Mouse (Mus musculus) erythroblast, embryonic 14.5 days (primary cell): ENCODE measurements around the gene Mei1. TPM values are rescaled to one million over a fixed set of nuclear protein-coding genes. Genes with fewer than 3 reads are reported as not detected.

Experiments
- H3K27me3 ChIP-seq: 2 replicates; pipeline ENCODE4 v1.6.1; 2012; ENCODE audit warnings: inconsistent platforms; ENCODE audit not compliant: control insufficient read depth
- H3K36me3 ChIP-seq: 2 replicates; pipeline ENCODE4 v1.6.1; 2012; ENCODE audit warnings: mild to moderate bottlenecking, inconsistent platforms; ENCODE audit not compliant: control insufficient read depth
- H3K4me1 ChIP-seq: 2 replicates; pipeline ENCODE4 v1.6.1; 2012; ENCODE audit warnings: inconsistent platforms; ENCODE audit not compliant: control insufficient read depth
- H3K4me3 ChIP-seq: replicated peaks from 2 replicates; pipeline ENCODE3; 2012; ENCODE audit warnings: moderate library complexity, mild to moderate bottlenecking, inconsistent platforms
- H3K9me3 ChIP-seq: 2 replicates; pipeline ENCODE4 v1.6.1; 2012; ENCODE audit warnings: low read length, inconsistent platforms, mixed read lengths; ENCODE audit not compliant: control insufficient read depth
- GATA1 ChIP-seq: IDR thresholded peaks from 2 replicates; pipeline ENCODE4 v1.6.1; 2012; ENCODE audit warnings: low read length, inconsistent platforms, mixed read lengths
- TAL1 ChIP-seq: IDR thresholded peaks from 3 replicates; pipeline ENCODE4 v1.6.1; 2012; ENCODE audit warnings: low read length, inconsistent platforms, mixed read lengths
- polyA plus RNA-seq: library from polyadenylated mRNA; stranded (reverse); fragments of >175 nt; gene quantifications from 2 replicates; pipeline ENCODE4 v1.2.3, GENCODE M21; 2012

The Mei1 gene
- polyA plus RNA-seq, 1 experiment, result not detected

DNA sequence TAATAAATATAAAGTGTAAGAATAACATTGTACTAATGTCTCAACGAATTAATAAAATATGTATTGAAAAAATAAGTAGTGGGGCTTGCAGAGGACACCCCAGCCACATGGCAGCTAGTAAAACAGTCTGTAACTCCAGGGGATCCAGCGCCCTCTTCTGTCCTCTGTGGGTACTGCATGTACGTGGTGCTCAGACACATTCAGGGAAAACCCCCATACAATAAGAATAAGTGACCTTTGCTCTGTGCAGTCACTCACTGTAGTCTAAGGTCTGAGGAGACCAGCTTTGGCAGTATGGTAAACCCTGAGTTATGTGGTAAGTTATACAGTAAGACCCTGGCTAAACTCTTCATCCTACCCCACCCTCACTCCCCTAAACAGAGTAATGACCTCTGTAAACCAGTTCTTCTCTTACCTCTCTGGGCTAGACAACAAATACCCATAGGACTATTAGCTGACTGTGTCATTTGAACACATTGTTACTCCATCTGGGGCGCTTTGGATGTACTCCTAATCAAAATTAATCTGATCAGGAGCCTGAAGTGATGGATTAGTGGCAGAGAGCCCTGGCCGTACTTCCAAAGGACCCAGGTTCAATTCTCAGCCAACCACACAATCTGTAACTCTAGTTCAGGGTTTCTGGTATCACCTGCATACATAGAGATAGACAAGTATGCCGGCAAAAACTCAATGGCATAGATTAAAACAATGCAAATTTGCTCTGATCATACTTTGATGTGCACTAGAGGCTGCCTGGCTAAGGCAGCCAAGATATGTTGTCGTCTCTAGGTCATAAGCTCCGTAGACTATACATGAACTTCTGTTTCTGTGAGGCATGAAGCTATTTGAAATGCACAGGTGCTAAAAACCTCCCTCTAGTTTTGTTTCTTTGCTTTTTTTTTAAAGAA, 95.8 kb downstream of the Mei1 start:
- no peaks in the 10 kb centered on the region for H3K27me3 ChIP-seq
- no peaks in the 10 kb centered on the region for H3K9me3 ChIP-seq
- H3K4me3 ChIP-seq, result peak overlapping the region; percentile 47
- no peak for TF ChIP-seq GATA1
- no peak for TF ChIP-seq TAL1
- H3K4me1 ChIP-seq, result peaks cover 81% of the 10 kb centered on the region
- peaks cover 46% of the 10 kb centered on the region for H3K36me3 ChIP-seq

DNA sequence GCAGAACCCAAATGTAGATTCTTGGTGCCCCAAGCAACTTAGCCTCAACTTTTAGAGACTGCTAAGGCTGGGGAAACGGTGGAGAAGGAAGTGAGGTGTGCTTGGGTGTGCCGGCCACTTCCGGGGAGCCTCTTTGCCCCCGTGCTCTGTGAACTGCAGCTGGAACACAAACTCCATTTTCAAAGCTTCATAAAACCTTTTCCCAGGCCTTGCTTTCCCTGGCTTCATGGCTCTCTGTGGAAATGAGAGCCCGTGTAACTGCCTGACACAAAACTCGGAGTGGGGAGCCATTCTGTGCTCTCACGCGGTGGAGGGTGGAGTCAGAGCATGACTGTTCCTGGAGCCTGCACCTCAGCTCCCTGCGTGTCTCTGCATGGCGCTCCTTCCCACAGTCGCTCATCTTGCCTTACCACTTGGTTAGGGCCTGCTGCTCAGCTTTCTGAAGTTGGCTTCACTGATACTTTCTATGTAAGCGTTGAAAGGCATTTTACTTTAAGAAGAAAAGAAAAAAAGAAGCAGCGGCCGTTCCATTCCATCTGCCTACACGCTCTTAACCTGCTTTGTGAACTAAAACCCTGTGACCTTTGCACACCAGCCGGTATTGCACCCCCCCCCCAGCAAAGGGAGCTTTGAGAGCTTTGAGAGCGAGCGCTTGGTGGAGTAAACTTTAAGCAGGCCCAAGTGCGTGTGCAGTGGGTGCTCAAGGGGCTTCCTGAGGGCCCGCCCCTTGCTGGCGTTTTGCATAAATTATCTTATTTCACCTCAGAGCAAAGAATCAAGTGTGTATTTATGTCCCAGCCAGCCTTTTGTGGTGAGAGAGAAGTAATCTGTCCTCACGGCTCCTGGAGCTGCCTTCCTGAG, 96.7 kb downstream of the Mei1 start:
- TF ChIP-seq TAL1 (no peak), GATA1 (no peak)
- Histone ChIP-seq H3K9me3 (no peaks in the 10 kb centered on the region), H3K4me3 (peak overlapping the region; percentile 47), H3K4me1 (peaks cover 72% of the 10 kb centered on the region), H3K36me3 (peaks cover 50% of the 10 kb centered on the region), H3K27me3 (no peaks in the 10 kb centered on the region)

DNA sequence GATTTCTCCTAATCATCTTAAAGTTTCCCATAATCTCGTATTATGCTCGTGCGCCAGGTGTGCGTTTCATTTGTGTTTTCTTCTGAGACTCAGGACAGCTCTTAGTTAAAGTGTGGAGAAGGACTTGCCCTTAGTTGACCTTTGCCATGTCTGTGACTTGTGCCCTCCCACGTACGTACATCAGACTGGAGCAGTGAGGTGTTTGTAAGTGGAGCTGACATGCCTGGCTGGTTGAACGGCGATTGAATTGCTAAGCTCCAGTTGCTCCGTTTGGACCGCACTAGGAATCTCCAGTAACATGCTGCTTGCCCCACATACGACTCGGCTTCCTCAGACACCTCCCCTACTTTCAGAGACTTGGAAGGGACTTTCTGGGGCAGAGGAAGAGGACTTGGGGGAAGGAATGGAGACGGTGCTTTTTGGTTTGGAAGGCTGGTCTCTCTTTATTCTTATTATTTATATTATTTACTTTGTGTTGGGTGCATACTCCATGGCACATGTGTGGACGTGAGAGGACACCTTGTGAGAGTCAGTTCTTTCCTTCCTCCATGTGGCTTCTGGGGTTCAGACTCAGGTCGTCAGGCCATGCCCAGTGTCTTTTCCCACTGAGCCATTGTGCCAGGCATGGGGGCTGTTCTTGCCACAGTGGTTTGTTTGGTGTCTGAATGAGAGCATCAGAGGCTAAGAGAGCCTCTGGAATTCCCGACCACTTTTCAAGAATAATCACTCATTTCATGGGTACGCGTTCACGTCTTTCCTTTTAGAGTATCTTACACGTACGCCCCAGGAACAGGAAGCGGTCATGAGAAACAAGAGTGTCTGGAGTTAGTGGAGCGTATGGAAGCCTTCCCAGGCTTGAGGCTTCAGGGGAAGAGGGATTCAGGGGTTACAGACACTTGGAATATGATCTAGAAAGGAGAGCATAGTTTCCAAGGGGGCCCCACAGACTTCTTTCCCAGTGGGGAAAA, 97.7 kb downstream of the Mei1 start:
- peaks cover 63% of the 10 kb centered on the region for H3K4me1 ChIP-seq
- no peaks in the 10 kb centered on the region for H3K27me3 ChIP-seq
- TF ChIP-seq TAL1, result no peak
- no peak for TF ChIP-seq GATA1
- no peaks in the 10 kb centered on the region for H3K9me3 ChIP-seq
- H3K4me3 ChIP-seq, result no peak overlapping the region
- H3K36me3 ChIP-seq, result peaks cover 56% of the 10 kb centered on the region

DNA sequence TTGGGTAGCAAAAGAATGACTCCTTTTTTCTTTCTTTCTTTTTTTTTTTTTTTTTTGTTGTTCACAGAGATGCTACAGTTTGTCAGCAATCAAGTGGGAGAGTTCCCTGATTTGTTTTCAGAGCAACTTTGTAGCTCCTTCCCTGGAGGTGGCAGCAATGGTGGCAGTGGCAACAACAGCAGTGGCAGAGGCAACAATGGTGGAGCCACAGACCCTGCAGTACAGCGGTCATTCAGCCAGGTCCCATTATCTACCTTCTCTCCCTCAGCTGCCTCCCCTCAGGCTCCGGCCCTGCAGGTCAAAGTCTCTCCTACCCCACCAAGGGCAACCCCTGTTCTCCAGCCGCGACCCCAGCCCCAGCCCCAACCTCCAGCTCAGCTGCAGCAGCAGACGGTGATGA, 99.9 kb downstream of the Mei1 start:
- Histone ChIP-seq H3K4me1 (peaks cover 43% of the 10 kb centered on the region), H3K36me3 (peaks cover 73% of the 10 kb centered on the region), H3K9me3 (no peaks in the 10 kb centered on the region), H3K27me3 (no peaks in the 10 kb centered on the region), H3K4me3 (no peak overlapping the region)
- TF ChIP-seq TAL1, result no peak
- TF ChIP-seq GATA1, result no peak

DNA sequence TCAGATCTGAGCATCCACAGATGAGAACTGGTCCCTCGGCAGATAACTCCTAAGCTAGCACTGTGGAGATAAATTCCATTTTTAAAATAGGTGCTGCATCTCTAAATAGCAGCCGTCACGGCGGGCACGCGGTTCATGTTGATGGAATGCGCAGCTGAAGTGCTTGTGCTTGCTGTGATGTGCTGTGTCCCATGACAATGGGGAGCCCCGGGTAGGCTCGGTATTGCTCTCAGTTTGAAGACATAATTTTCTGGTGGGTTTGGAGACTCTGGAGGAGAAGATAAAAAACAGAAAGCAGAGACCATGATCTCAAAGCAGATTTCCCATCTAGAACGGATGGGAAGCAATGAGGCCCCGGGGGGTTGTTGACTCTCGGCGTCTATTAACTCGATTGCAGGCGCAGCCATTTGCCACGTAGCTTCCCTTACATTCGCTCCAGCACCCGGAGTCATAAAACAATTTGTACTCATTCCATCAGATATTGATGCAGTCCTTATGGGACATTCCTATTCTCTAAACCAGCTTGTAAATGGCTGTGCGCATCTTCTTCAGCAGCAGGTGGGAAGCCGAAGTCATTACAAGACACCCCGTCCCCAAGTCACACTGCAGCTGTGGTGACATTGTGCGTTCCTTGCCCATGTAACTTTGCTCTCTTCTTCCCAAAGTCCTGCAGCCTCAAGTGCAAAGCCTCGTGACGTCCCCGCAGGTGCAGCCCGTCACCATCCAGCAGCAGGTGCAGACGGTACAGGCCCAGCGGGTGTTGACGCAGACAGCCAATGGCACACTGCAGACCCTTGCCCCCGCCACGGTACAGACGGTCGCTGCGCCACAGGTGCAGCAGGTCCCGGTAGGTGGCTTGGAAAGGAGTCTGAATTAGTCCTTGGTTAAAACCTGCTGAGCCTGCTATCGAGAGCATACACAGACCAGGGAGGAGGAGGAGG, 100.9 kb downstream of the Mei1 start:
- TF ChIP-seq GATA1 (no peak), TAL1 (no peak)
- H3K9me3 ChIP-seq, result no peaks in the 10 kb centered on the region
- H3K36me3 ChIP-seq, result peaks cover 83% of the 10 kb centered on the region
- H3K27me3 ChIP-seq, result no peaks in the 10 kb centered on the region
- peaks cover 33% of the 10 kb centered on the region for H3K4me1 ChIP-seq
- no peak overlapping the region for H3K4me3 ChIP-seq

DNA sequence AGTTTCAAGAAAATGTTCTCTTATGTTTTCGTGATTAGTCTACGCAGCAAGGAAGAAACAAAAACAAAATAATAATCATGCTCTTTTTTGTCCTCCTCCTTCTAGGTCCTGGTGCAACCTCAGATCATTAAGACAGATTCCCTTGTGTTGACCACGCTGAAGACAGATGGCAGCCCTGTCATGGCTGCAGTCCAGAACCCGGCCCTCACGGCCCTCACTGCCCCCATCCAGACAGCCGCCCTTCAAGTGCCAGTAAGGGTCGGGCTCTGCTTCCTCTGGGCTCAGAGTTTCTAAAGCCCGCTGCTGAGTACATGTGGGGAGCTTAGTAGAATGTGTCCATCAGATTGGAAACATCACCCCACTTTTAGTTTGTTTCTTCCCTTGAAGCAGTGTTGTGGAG, 102.9 kb downstream of the Mei1 start:
- Histone ChIP-seq H3K4me3 (no peak overlapping the region), H3K4me1 (peaks cover 16% of the 10 kb centered on the region), H3K36me3 (peaks cover 94% of the 10 kb centered on the region), H3K27me3 (no peaks in the 10 kb centered on the region), H3K9me3 (no peaks in the 10 kb centered on the region)
- no peak for TF ChIP-seq TAL1
- no peak for TF ChIP-seq GATA1

DNA sequence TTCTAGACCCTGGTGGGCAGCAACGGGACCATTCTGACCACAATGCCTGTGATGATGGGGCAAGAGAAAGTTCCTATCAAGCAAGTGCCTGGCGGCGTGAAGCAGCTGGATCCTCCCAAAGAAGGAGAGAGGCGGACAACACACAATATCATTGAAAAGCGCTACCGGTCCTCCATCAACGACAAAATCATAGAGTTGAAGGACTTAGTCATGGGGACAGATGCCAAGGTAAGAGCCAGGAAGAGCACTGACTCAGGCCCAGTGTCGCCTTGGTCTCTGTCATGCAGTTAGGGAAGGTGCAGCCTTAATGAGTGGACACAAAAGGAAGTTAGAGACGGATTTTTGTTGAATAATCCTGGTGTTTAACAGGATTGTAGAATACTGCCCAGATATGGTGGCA, 105.3 kb downstream of the Mei1 start:
- TF ChIP-seq TAL1 (no peak), GATA1 (no peak)
- peaks cover 98% of the 10 kb centered on the region for H3K36me3 ChIP-seq
- no peak overlapping the region for H3K4me3 ChIP-seq
- H3K4me1 ChIP-seq, result no peaks in the 10 kb centered on the region
- no peaks in the 10 kb centered on the region for H3K27me3 ChIP-seq
- H3K9me3 ChIP-seq, result peaks cover 7% of the 10 kb centered on the region

Other genes starting within 250 kb of the Mei1 start
- gene Tob2, start 211.2 kb upstream of the Mei1 start, polyA plus RNA-seq, result 1.7 and 2.3 TPM in 2 replicates
- gene Phf5a, start 198.1 kb upstream of the Mei1 start, polyA plus RNA-seq, result 1.9 and 3.0 TPM in 2 replicates
- 17.5 and 19.1 TPM in 2 replicates for gene Aco2, start 197.7 kb upstream of the Mei1 start, polyA plus RNA-seq
- gene Polr3h, start 143.8 kb upstream of the Mei1 start, polyA plus RNA-seq, result 5.2 and 7.4 TPM in 2 replicates
- not detected in 2 replicates for gene Csdc2, start 133.2 kb upstream of the Mei1 start, polyA plus RNA-seq
- gene Pmm1, start 109.1 kb upstream of the Mei1 start, polyA plus RNA-seq, result 4.2 and 6.3 TPM in 2 replicates
- gene 1700029P11Rik, start 89.5 kb upstream of the Mei1 start, polyA plus RNA-seq, result not detected in 2 replicates
- gene Xrcc6, start 82.2 kb upstream of the Mei1 start, polyA plus RNA-seq, result 1.2 and 1.4 TPM in 2 replicates
- gene Desi1, start 36.1 kb upstream of the Mei1 start, polyA plus RNA-seq, result 2.9 and 4.2 TPM in 2 replicates
- 3.0 and 10.5 TPM in 2 replicates for gene Snu13, start 22.4 kb upstream of the Mei1 start, polyA plus RNA-seq
- gene 4930407I10Rik, start 10.8 kb upstream of the Mei1 start, polyA plus RNA-seq, result 0.01 TPM in 1 of 2 replicates, not detected in the other
- 0.70 and 0.73 TPM in 2 replicates for gene Ccdc134, start 57.9 kb downstream of the Mei1 start, polyA plus RNA-seq
- 14.2 and 17.0 TPM in 2 replicates for gene Srebf2, start 77.2 kb downstream of the Mei1 start, polyA plus RNA-seq
- 0.03 TPM in 2 replicates for gene Shisa8, start 142.8 kb downstream of the Mei1 start, polyA plus RNA-seq
- gene Tnfrsf13c, start 154.4 kb downstream of the Mei1 start, polyA plus RNA-seq, result 0.36 TPM in 1 of 2 replicates, not detected in the other
- gene Cenpm, start 174.8 kb downstream of the Mei1 start, polyA plus RNA-seq, result 16.4 and 20.1 TPM in 2 replicates
- gene 1500009C09Rik, start 182.4 kb downstream of the Mei1 start, polyA plus RNA-seq, result not detected in 2 replicates
- not detected in 2 replicates for gene Sept3, start 204.9 kb downstream of the Mei1 start, polyA plus RNA-seq
- gene Wbp2nl, start 229.0 kb downstream of the Mei1 start, polyA plus RNA-seq, result not detected in 2 replicates